Mouse (Mus musculus): ENCODE results near the gene Hmcn2. TPM values are rescaled to one million over a fixed set of nuclear protein-coding genes. Genes with fewer than 3 reads are reported as not detected.
A peak's percentile ranks its signal among the peaks of the same experiment; 100 is the strongest.

The Hmcn2 gene
- polyA plus RNA-seq, 1 experiment from 2014 or later: 0.20 TPM

DNA sequence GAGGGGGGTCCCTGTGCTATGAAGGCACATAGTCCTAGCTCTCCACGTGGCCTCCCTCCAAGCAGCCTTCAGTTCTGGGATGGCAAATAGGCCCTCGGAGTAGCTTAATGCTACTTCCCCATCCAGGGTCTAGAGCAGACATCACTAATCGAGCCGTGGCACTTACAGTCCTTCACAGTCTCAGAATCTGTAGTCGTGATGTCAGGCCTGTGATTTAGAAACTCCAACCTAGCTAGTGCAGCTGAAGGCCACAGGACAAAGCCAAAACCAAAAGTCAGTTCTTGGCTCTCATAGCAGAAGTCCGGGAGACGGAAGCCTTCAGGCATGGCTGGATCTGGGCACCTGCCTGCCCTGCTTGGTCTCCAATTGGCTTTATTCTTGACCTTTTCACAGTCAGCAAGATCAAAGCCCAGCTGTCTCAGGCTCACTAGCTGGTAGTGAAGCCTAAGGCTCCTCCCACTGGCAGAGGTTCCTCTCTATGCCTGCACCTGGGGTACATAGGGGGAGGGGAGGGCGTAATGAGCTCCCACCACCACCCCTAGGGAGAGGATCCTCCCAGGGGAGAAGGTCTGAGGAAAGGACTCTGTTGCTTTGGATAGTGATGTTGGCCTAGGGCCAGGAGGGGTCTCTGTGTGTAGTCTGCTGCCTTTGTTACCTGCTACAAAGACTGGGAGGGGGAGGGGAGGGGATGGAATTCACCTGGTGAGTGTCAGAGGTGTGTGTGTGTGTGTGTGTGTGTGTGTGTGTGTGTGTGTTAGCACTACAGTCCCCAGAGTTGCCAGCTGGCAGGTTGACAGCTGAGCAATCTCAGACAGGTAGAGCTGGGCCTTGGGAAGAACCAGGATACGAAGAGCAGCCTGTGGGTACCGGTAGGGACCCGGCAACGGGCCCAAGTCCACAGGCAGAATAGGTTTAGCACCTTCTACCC lies 163.3 kb downstream of the Hmcn2 start:
- H3K4me3 ChIP-seq (ENCODE audit: low read depth, low read length): no peak overlapping the region
- DNase-seq (peak; percentile 49), ATAC-seq (no peak)
- H3K27me3 ChIP-seq (ENCODE audit: insufficient read depth, low read length): no peaks in the 10 kb centered on the region
- H3K4me2 ChIP-seq (ENCODE audit: low read depth, low read length): no peak overlapping the region
- 0 out of 2 replicates have a peak, but pooled peaks cover 2% of the 10 kb centered on the region for H3K4me1 ChIP-seq (ENCODE audit: insufficient read depth)
- no peak for TF ChIP-seq CTCF (IDR thresholded peaks at IDR 0.05; ENCODE audit: low read depth)
- H3K27ac ChIP-seq (ENCODE audit: low read depth): no peak overlapping the region; the same call in 1 of the 2 replicates
- 75% methylated on average over 12 of the region's 12 CpGs for WGBS (ENCODE audit: insufficient replicate concordance)
- H3K9me3 ChIP-seq (ENCODE audit: low read length): no peaks in the 10 kb centered on the region
- H3K9ac ChIP-seq (replicated peaks): no peak overlapping the region
- peaks cover 52% of the 10 kb centered on the region for H3K36me3 ChIP-seq (replicated peaks; ENCODE audit: insufficient read depth, low read length)

DNA sequence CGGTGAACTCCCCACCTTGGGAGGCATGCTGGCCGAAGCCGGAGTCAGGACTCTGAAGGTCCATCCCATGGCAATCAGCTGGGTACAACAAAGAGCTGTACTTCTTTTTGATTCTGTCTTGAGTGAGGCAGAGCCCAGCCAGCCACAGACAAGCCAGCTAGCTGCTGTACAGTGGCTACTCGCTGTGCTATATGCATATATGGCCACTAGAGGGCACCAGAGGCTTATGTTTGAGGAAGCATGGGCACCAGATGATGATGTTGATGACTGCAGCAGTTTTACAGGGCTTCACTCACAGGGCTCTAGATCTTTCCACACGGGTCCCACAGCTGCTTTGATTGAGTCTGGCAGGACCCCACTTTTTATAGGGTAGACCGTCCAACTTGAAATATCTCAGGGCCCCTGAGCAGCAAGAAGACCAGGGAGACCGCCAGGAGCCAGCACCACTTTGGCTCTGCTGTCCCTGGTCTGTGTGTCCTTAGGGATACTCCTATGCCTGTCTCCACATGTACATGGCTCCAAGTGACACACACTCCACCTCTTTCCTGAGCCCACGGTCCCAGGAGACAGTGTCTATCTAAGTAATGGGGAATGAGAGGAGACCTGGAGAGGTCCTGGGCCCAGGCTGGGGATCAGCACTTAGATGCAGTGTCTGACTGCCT lies 168.8 kb downstream of the Hmcn2 start:
- WGBS (ENCODE audit: insufficient replicate concordance): 34% methylated on average over 8 of the region's 8 CpGs

DNA sequence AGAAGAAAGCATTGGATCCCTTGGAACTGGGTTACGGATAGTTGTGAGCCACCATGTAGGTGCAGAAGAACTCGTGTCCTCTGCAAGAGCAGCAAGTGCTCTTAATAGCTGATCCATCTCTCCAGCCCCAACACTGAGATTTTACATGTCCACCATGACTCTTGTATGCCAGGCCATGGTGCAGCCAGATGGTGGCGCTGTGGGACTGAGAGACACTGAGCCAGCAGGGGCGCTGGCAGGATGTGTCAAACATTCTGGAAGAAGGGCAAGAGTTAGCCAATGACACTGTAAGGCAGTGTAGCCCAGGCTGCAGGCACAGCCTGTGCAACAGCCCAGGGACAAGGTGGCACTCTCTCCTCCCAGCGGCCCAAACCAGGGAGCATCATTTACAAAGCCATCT lies 170.0 kb downstream of the Hmcn2 start:
- H3K4me1 ChIP-seq (ENCODE audit: insufficient read depth): no peaks in the 10 kb centered on the region
- ATAC-seq (peak; percentile 2; the same call in 1 of the 2 replicates), DNase-seq (peak; percentile 82)
- TF ChIP-seq EP300 (IDR thresholded peaks at IDR 0.05; ENCODE audit: low read depth): no peak
- TF ChIP-seq CTCF (IDR thresholded peaks at IDR 0.05; ENCODE audit: low read depth): peak; percentile 93
- no peak overlapping the region for H3K4me2 ChIP-seq (ENCODE audit: low read depth, low read length)
- H3K27me3 ChIP-seq (ENCODE audit: insufficient read depth, low read length): no peaks in the 10 kb centered on the region
- no peak overlapping the region for H3K9ac ChIP-seq (replicated peaks)
- no peak overlapping the region for H3K27ac ChIP-seq (ENCODE audit: low read depth)
- H3K4me3 ChIP-seq (ENCODE audit: low read depth, low read length): no peak overlapping the region
- no peaks in the 10 kb centered on the region for H3K9me3 ChIP-seq (ENCODE audit: low read length)
- whole genome bisulfite sequencing (ENCODE audit: insufficient replicate concordance): 46% methylated on average over 5 of the region's 5 CpGs
- peaks cover 55% of the 10 kb centered on the region for H3K36me3 ChIP-seq (replicated peaks; ENCODE audit: insufficient read depth, low read length)

More for the DNA sequence above, 168.8 kb downstream of the Hmcn2 start:
- TF ChIP-seq EP300 (IDR thresholded peaks at IDR 0.05; ENCODE audit: low read depth): no peak
- TF ChIP-seq CTCF (IDR thresholded peaks at IDR 0.05; ENCODE audit: low read depth): peak; percentile 97
- H3K27me3 ChIP-seq (ENCODE audit: insufficient read depth, low read length): no peaks in the 10 kb centered on the region
- DNase-seq: peak; percentile 76
- no peaks in the 10 kb centered on the region for H3K9me3 ChIP-seq (ENCODE audit: low read length)
- H3K4me3 ChIP-seq (ENCODE audit: low read depth, low read length): no peak overlapping the region
- H3K4me2 ChIP-seq (ENCODE audit: low read depth, low read length): no peak overlapping the region
- H3K9ac ChIP-seq (replicated peaks): no peak overlapping the region
- no peak overlapping the region; the same call in 1 of the 2 replicates for H3K27ac ChIP-seq (ENCODE audit: low read depth)
- peaks cover 58% of the 10 kb centered on the region for H3K36me3 ChIP-seq (replicated peaks; ENCODE audit: insufficient read depth, low read length)
- peak; percentile 26 for ATAC-seq
- H3K4me1 ChIP-seq (ENCODE audit: insufficient read depth): no peaks in the 10 kb centered on the region

DNA sequence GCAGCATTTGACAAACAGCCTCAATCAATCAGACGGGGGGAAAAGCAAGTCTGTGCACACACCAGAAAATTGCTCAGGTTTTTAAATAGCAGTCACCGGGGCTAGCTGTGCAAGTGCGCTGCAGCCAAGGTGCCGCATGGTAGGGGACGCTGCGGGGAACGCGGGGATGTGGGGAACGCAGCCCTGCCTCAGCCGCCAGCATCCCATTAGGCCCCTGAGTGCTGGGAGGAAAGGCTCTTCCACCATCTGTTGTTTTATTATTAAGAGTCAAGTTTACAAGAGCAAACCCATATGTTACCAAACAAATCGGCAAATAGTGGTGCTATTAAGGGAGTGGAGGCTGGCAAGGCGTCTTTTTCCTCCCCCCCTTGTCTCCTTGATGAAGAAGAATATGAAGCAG lies 175.0 kb downstream of the Hmcn2 start:
- no peaks in the 10 kb centered on the region for H3K4me1 ChIP-seq (ENCODE audit: insufficient read depth)
- no peak for TF ChIP-seq CTCF (IDR thresholded peaks at IDR 0.05; ENCODE audit: low read depth)
- TF ChIP-seq EP300 (IDR thresholded peaks at IDR 0.05; ENCODE audit: low read depth): no peak
- no peak overlapping the region for H3K27ac ChIP-seq (ENCODE audit: low read depth)

DNA sequence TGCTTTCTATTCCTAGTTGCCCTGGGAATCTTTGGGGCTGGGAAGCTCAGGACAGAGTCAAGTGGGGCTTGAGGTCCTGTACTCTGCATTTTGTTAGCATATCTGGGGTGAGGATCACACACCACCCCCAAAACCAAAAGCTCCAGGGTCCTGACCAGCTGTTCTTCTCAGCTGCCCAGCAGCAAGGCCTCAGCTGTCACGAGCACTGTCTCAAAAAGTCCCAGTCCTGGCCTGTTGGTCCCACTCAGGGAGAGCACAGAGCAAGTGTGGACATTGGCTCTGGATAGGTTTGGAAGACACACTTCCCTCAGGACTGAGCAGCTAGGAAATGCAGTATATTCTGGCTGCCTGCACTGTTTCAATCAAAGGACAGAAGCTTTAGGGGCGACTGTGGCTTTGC lies 176.3 kb downstream of the Hmcn2 start:
- Histone ChIP-seq H3K9me3 (ENCODE audit: low read length) (no peaks in the 10 kb centered on the region), H3K9ac (replicated peaks) (no peak overlapping the region), H3K4me1 (ENCODE audit: insufficient read depth) (no peaks in the 10 kb centered on the region), H3K4me3 (ENCODE audit: low read depth, low read length) (no peak overlapping the region), H3K27ac (ENCODE audit: low read depth) (no peak overlapping the region; the same call in 1 of the 2 replicates), H3K27me3 (ENCODE audit: insufficient read depth, low read length) (no peaks in the 10 kb centered on the region), H3K36me3 (replicated peaks; ENCODE audit: insufficient read depth, low read length) (peaks cover 42% of the 10 kb centered on the region), H3K4me2 (ENCODE audit: low read depth, low read length) (no peak overlapping the region)
- ATAC-seq (peak; percentile 3; the same call in 1 of the 2 replicates), DNase-seq (no peak)
- WGBS (ENCODE audit: insufficient replicate concordance): 66% methylated on average over 2 of the region's 2 CpGs
- TF ChIP-seq CTCF (IDR thresholded peaks at IDR 0.05; ENCODE audit: low read depth) (no peak), EP300 (IDR thresholded peaks at IDR 0.05; ENCODE audit: low read depth) (no peak)

More for the DNA sequence above, 175.0 kb downstream of the Hmcn2 start:
- Histone ChIP-seq H3K9me3 (ENCODE audit: low read length) (no peaks in the 10 kb centered on the region), H3K9ac (replicated peaks) (no peak overlapping the region), H3K4me3 (ENCODE audit: low read depth, low read length) (no peak overlapping the region), H3K36me3 (replicated peaks; ENCODE audit: insufficient read depth, low read length) (peaks cover 47% of the 10 kb centered on the region), H3K4me2 (ENCODE audit: low read depth, low read length) (no peak overlapping the region), H3K27me3 (ENCODE audit: insufficient read depth, low read length) (no peaks in the 10 kb centered on the region)
- WGBS (ENCODE audit: insufficient replicate concordance): 72% methylated on average over 12 of the region's 12 CpGs
- DNase-seq: no peak
- ATAC-seq: no peak

DNA sequence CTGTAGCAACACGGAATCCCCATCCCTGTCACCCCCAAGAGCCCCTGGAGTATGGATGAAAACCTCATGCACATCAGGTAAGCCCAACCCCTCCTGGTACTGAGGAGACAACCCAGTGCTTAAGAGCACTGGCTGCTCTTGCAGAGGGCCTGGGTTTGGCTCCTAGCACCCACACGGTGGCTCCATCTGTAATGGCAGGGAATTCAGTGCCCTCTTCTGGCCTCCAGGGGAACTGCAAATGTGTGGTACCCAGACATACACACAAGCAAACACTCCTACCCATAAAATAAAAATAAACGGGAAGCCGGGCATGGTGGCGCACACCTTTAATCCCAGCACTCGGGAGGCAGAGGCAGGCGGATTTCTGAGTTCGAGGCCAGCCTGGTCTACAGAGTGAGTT lies 178.1 kb downstream of the Hmcn2 start:
- Histone ChIP-seq H3K27me3 (ENCODE audit: insufficient read depth, low read length) (no peaks in the 10 kb centered on the region), H3K9me3 (ENCODE audit: low read length) (no peaks in the 10 kb centered on the region), H3K4me3 (ENCODE audit: low read depth, low read length) (no peak overlapping the region), H3K4me1 (ENCODE audit: insufficient read depth) (no peaks in the 10 kb centered on the region), H3K36me3 (replicated peaks; ENCODE audit: insufficient read depth, low read length) (peaks cover 44% of the 10 kb centered on the region), H3K9ac (replicated peaks) (no peak overlapping the region), H3K4me2 (ENCODE audit: low read depth, low read length) (no peak overlapping the region), H3K27ac (ENCODE audit: low read depth) (no peak overlapping the region)
- DNase-seq (no peak), ATAC-seq (no peak)
- WGBS (ENCODE audit: insufficient replicate concordance): 80% methylated on average over 7 of the region's 8 CpGs
- no peak for TF ChIP-seq EP300 (IDR thresholded peaks at IDR 0.05; ENCODE audit: low read depth)
- peak; percentile 45 for TF ChIP-seq CTCF (IDR thresholded peaks at IDR 0.05; ENCODE audit: low read depth)

Data from liver, postnatal 0 days (tissue).